Mouse (Mus musculus) urinary bladder, adult 2 months (tissue): ENCODE measurements around the gene Il2ra. TPM values are rescaled to one million over a fixed set of nuclear protein-coding genes. Genes with fewer than 3 reads are reported as not detected.
A peak's percentile ranks its signal among the peaks of the same experiment; 100 is the strongest.

Source experiments
- DNase-seq: peaks from one replicate; pipeline ENCODE4 v3.0.0; 2022; ENCODE audit warnings: low spot score
- polyA plus RNA-seq: library from polyadenylated mRNA; depleted of rRNA; stranded (reverse); fragments of >200 nt; gene quantifications from 2 replicates; pipeline ENCODE4 v1.2.3, GENCODE M21; 2012

Gene Il2ra
- polyA plus RNA-seq, 1 experiment, result 0.65 TPM

GRCm38 (mm10) chr2:11653330-11653729, 10.7 kb downstream of the Il2ra start:
- DNase-seq, result no peak

- DNase-seq, result no peak
Measured at GRCm38 (mm10) chr2:11653780-11654179, 11.2 kb downstream of the Il2ra start.

- DNase-seq, result no peak
Measured at GRCm38 (mm10) chr2:11654990-11655931, 12.7 kb downstream of the Il2ra start.

GRCm38 (mm10) chr2:11657581-11657980, 15.0 kb downstream of the Il2ra start:
- DNase-seq, result no peak

GRCm38 (mm10) chr2:11659263-11659662, 16.7 kb downstream of the Il2ra start:
- no peak for DNase-seq

- no peak for DNase-seq
Measured at GRCm38 (mm10) chr2:11662143-11662906, 19.7 kb downstream of the Il2ra start.

GRCm38 (mm10) chr2:11662907-11663230, 20.3 kb downstream of the Il2ra start:
- DNase-seq, result no peak

- DNase-seq, result peak; percentile 47
Measured at GRCm38 (mm10) chr2:11663961-11664360, 21.4 kb downstream of the Il2ra start.

GRCm38 (mm10) chr2:11664367-11664766, 21.8 kb downstream of the Il2ra start:
- no peak for DNase-seq

- no peak for DNase-seq
Measured at GRCm38 (mm10) chr2:11664806-11665205, 22.2 kb downstream of the Il2ra start.

GRCm38 (mm10) chr2:11665326-11665725, 22.7 kb downstream of the Il2ra start:
- no peak for DNase-seq

- DNase-seq, result no peak
Measured at GRCm38 (mm10) chr2:11672144-11672543, 29.5 kb downstream of the Il2ra start.

GRCm38 (mm10) chr2:11679626-11680025, 37.0 kb downstream of the Il2ra start:
- DNase-seq, result no peak

GRCm38 (mm10) chr2:11682712-11683111, 40.1 kb downstream of the Il2ra start:
- DNase-seq, result no peak

- DNase-seq, result no peak
Measured at GRCm38 (mm10) chr2:11686512-11686911, 43.9 kb downstream of the Il2ra start.

- DNase-seq, result no peak
Measured at GRCm38 (mm10) chr2:11687436-11687835, 44.8 kb downstream of the Il2ra start.

- DNase-seq, result no peak
Measured at GRCm38 (mm10) chr2:11690201-11690890, 47.7 kb downstream of the Il2ra start.

- no peak for DNase-seq
Measured at GRCm38 (mm10) chr2:11693352-11693751, 50.7 kb downstream of the Il2ra start.

GRCm38 (mm10) chr2:11694104-11694503, 51.5 kb downstream of the Il2ra start:
- DNase-seq, result no peak

- no peak for DNase-seq
Measured at GRCm38 (mm10) chr2:11695867-11696266, 53.3 kb downstream of the Il2ra start.

- DNase-seq, result no peak
Measured at GRCm38 (mm10) chr2:11698994-11699393, 56.4 kb downstream of the Il2ra start.

- no peak for DNase-seq
Measured at GRCm38 (mm10) chr2:11699905-11700304, 57.3 kb downstream of the Il2ra start.
